Mouse (Mus musculus) heart, postnatal 25 days (tissue): ENCODE measurements at regions not wholly inside any gene's neighbourhood (a gene's known extent, or its start where the extent isn't known, plus 50 kb on each side); places are given as distances from the start of the nearest gene placed in this dataset.
A peak's percentile ranks its signal among the peaks of the same experiment; 100 is the strongest.

Experiments
- DNase-seq: peaks from one replicate; pipeline ENCODE4 v3.0.0; 2022; ENCODE audit warnings: low spot score
- intact Hi-C: fragments of 180-260 bp; cut with DNase I; formaldehyde crosslinking; loops from one replicate; pipeline ENCODE4 v1.15.1; 2025

GRCm38 (mm10) chr14:76287768-76288167 is 127.0 kb upstream of the Tsc22d1 start:
- intact Hi-C loops: no loop called here
- no peak for DNase-seq

GRCm38 (mm10) chr14:76290401-76291018 is 124.3 kb upstream of the Tsc22d1 start:
- intact Hi-C loops: no loop called here
- DNase-seq: no peak

DNA sequence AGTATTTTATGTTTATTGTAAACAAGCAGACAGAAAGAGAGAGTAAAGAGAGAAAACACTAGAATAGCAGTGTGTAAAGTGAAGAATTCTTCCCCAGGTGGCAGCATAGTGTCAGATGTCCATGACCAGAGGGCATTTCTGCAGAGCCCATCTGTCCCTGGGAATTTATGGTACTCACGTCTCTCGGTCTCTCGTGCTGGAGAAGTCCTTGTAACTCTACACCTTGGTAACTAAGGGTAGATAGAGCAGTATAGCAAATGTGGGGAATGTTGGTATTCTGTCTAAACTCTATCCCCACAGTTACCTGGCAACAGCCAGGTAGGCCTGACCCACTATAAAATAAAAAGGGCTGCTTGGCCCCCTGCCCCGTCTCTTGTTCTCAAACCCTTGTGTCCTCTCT is 122.5 kb upstream of the Tsc22d1 start:
- no peak for DNase-seq
- intact Hi-C loops: loop anchor here (1.0 kb wide), 1 partner anchor 14 kb away; no protein-coding TSS in a partner anchor

DNA sequence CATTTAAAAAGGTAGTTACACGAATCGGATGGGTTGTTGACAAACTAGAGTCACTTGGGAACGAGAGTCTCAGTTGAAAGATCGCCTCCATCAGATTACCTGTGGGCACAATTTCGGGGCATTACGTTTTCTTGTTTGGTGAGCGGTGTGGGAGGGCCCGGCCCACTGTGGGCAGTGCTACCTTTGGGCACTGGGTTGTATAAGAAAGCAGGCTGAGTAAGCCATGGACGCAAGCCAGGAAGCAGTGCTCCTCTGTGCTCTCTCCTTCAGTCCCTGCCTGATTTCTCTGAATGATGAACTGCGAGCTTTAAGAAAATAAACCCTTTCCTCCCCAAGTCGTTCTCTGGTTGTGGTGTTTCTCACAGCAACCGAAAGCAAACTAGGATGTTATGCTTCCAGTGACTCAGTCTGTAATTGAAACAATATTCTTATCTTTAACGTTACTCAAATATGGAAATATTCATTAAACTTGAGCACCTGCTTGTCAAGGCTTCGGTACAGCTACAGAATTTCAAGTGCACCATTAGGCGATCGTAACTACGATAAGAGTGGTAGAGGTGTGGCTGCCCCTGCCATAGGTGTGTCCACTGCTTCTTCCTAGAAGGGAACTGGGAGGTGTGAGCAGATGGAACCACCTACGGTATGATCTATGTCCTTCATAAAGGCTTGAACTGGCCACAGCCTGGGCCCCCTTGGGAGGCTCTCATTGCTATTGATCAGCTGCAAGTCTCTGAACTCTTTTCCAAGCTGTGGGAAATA is 119.2 kb upstream of the Tsc22d1 start:
- DNase-seq: no peak
- intact Hi-C loops: no loop called here

DNA sequence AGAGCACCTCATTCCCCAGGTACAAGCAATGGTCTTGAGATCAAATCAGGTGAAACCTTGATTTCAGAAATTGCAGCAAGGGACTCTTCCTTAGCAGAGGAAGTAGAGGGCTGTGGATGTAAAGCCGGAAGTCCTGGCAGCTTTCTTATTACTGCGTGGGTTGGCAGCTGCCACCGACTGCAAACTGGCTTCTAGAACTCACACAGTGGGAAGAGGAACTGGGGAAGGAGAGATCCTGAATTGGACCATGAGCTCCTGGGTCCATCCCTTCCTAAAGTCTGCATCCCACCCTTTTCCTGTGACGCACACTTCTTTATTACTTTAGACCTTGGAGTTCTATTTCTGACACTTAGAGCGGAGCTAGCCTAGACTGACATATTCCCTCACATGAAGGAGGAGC is 116.9 kb upstream of the Tsc22d1 start:
- intact Hi-C loops: no loop called here
- DNase-seq: no peak

DNA sequence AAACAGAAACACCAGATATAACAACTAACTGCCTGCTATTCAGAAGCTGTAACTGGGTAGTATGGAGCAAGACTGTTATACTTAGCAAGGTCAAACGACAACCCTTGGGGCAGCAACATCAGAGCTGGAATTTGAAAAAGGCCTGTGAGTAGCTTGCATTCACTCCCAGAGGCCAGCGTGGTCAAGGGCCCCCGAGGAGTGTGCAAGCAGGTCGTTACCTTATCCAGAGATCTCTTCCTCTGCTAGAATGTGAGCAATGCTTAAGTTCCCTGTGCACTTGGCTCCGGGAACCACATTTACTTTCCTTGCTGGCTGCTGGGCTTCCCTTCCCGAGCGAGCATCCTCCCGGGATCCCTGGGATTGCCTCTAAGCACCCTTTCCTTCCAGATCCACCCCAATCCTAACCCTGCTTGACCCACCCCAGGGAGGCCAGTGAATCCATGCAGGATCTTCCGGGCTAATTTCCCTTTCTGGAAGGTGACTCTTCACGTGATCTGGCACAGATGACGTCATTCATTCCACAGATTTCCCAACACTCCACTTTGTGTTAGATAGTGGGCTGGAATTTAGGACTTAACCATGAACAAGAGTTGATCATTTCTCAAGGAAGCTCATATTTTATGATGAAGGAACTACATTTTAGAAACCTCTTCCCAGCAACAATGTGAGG is 112.3 kb upstream of the Tsc22d1 start:
- intact Hi-C loops: no loop called here
- DNase-seq: no peak

DNA sequence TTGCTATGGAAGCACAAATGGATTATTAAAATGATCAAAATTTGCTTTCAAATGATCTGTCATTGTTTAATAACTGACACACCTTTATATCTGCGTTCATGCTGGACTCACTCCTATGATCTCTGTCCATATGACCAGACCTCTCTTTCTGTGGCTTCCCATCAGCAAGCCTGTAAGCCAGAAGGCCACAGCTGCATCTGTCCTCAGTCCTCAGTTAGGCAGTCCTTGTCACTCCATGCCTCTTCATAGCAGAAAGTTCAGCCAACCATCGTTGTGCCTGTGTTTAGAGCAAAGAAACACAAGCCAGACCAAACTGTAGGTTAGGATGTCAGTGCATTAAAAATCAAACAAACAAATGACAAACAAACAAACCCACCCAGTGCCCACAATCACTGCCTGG is 107.2 kb upstream of the Tsc22d1 start:
- intact Hi-C loops: loop anchor here (5.0 kb wide), 1 partner anchor 105 kb away; the partner anchor contains the start of gene Tsc22d1
- no peak for DNase-seq

DNA sequence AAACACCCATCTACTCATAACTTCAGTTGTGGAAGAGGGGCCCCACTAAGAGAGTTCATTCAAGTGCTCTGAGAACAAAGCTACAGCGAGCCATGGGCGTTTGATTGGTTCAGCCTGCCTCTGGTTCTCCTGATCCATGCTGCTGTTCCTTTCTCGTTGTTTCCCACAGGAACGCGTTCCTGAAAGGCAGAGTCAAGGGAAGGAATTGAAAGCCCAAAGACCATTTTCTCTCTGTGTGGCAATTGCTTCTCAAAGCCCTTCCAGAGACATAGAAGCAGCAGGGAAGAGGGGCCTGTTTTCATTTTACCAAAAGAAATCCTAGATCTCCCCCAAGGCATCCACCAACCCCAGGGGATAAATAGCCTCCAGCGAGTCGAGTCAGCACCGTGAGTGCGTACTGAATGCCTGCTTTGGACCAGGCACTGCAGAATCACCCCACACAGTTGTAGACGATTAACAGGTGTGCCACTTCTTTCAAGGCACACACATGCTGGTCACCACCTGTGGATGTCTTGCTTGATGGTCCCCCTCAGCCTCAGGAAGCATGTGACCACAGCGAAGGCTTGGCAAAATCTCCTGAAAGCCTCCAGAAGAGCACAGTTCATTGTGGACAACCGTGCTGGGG is 106.5 kb upstream of the Tsc22d1 start:
- no peak for DNase-seq
- intact Hi-C loops: loop anchor here (5.0 kb wide), 1 partner anchor 104 kb away; the partner anchor contains the start of gene Tsc22d1

GRCm38 (mm10) chr14:76309606-76310005 is 105.2 kb upstream of the Tsc22d1 start:
- intact Hi-C loops: loop anchor here (5.0 kb wide), 1 partner anchor 103 kb away; the partner anchor contains the start of gene Tsc22d1

GRCm38 (mm10) chr14:76310278-76310677 is 104.5 kb upstream of the Tsc22d1 start:
- peak; percentile 66 for DNase-seq
- intact Hi-C loops: no loop called here

More at GRCm38 (mm10) chr14:76309606-76310005, 105.2 kb upstream of the Tsc22d1 start:
- no peak for DNase-seq

DNA sequence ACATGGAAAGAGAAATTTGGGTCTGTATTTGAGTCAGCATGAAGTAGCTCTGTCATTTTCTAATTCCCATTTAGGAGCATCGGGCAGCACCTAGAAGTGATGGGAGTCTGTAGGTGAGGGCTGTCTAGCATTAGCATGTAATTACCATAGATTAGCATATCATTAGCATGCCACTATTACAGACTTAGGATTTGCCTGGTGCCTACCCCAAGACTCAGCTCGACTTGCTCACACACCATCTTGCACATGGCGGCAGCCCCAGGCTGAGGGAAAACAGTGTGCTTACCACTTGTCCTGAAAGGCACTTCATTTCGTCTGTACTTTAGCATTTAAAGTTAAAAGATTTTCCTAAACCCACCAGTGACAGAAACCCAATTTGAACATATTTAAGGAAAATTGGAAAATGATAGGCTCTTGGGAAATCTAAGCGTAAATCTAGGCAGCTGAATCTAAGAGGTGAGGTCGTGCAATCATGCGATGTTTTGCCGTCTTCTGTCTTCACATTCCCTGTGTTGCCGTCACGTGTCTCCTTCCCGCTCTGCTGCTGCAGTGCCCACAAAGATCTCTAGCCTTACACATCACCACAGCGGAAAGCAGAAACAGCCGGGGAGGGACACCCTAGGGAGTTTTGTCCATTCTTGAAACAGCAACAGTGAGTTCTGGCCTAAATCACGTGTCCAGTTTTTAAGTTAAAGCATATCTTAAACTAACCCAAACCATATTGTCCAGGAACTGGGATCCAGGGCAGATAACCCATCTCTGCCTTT is 101.2 kb upstream of the Tsc22d1 start:
- intact Hi-C loops: no loop called here
- DNase-seq: no peak

GRCm38 (mm10) chr14:76318438-76318837 is 96.3 kb upstream of the Tsc22d1 start:
- DNase-seq: no peak
- intact Hi-C loops: no loop called here

- no peak for DNase-seq
- intact Hi-C loops: no loop called here
Observed at GRCm38 (mm10) chr14:76324246-76324645, 90.5 kb upstream of the Tsc22d1 start.

DNA sequence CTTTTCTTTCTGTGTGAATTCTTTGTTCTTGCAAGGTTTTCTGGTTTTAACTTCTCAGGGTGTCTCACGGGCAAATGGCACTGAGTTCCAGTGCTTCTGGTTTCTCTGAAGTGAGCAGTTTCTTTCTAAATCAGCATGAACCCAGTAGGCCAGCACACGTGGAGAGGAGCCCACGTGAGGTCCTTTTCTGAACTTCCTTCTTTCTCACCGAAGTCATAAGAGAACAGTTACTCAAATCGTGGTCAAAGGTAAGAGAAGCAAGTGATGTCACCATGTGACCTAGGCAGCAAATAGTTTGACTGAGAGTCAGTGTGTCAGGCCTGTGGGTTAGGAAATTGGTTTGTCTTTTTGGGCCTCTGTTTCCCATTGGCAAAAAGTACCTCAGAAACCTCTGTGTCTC is 84.8 kb upstream of the Tsc22d1 start:
- no peak for DNase-seq
- intact Hi-C loops: no loop called here

- no peak for DNase-seq
- intact Hi-C loops: no loop called here
Observed at GRCm38 (mm10) chr14:76331497-76332335, 83.0 kb upstream of the Tsc22d1 start.

DNA sequence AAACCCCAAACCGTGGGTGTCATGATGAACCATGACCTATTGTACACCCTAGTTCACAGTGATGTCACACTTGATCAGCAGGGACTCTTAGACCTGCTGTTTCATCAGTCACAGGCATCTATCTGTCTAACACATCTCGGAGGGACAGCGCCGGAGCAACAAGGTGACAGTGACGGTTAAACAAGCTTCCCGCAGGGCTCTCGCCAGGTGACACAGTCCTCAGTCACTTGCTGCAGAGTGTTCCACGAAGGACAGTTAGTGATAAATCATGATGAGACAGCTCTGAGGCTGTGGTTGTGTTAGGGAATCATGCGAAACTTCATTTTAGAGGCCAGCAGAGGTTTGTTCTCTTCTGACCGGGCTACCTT is 82.4 kb upstream of the Tsc22d1 start:
- DNase-seq: no peak
- intact Hi-C loops: no loop called here

DNA sequence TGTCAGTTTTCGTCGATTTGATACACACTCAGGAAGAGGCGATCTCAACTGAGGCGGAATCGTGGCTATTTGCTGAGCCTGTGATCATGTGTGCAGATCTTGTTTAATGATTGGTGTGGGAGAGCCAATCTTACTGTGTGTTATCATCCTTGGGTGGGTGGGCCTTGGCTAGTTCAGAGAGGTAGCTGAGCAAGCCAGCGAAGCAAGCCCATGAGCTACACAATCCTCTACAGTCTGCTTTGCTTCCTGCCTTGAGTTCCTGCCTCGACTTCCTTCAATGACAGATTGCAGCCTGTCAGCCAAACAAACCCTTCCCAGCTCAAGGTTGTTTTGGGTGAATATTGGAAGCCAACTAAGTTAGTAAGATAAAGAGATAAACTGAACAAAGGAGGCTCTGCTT is 74.0 kb upstream of the Tsc22d1 start:
- DNase-seq: no peak
- intact Hi-C loops: no loop called here

GRCm38 (mm10) chr14:76341226-76341625 is 73.5 kb upstream of the Tsc22d1 start:
- intact Hi-C loops: no loop called here

DNA sequence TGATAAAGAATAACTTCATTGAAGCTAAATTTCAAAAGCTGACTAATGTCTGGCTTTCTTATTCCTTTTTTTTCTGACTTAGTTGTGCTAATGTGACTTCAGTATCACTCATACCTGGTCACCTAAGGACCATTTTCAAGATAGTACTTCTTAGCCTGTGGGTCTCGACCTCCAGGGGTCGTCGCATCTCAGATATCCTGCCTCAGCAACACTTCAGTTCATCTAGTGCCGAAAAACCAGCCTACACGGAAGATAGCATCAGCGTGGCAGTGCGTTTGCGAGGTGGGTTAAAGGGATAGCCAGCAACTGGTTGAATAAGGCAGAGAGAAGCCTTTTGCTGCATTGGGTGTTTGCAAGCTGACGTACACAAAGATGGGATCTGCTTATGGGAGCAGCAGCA is 62.9 kb upstream of the Tsc22d1 start:
- DNase-seq: no peak
- intact Hi-C loops: no loop called here

More at GRCm38 (mm10) chr14:76341226-76341625, 73.5 kb upstream of the Tsc22d1 start:
- DNase-seq: no peak
